Mouse (Mus musculus): ENCODE results near the gene Epb41l2.

GRCm38 (mm10) chr10:25429346-25429745, 69.7 kb downstream of the Epb41l2 start:
- no peak for TF ChIP-seq CTCF (IDR thresholded peaks at IDR 0.05; ENCODE audit: extremely low read depth, insufficient read depth, low read length)
- no peak for TF ChIP-seq POLR2A (IDR thresholded peaks at IDR 0.05; ENCODE audit: extremely low read depth, insufficient read depth, low read length)
